Comparison of ENCODE assay signal across 9 mouse cellular contexts in the genomic region with DNA sequence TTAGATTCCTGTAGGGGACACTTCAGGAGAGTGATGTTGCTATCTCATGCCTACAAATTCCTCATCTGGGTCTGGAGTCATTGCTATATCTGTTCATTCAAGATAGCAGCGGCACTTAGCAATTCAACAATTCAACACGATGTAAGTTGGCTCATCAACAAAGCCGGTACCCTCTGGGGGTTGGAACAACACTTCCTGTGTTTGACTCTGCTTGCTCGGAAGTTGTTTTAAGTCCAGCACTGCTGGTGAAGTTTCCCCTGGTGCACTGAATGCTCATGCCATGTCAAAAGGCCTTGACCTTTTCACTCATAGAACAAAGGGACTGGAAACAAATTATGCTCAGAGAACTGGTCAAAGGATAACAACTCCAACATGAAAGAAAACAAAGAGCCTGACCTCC.
A peak's percentile ranks its signal among the peaks of the same experiment; 100 is the strongest.
DNase-seq lines count a peak whose midpoint lies in the region; ATAC-seq and TF ChIP-seq lines count a peak whose summit lies in the region.
"Had no signal": no experiment of that assay in that cellular context is flagged by ENCODE, and none has a peak within 500 bp of the region (broad histone marks: within the 10 kb centered on the region; RNA-seq: fewer than 3 reads in every experiment).

No protein-coding gene starts in this region.

- H3K4me2 ChIP-seq in heart, postnatal 0 days (ENCODE audit: low read depth, low read length) = no peak overlapping the region

- H3K27me3 ChIP-seq in heart, postnatal 0 days (ENCODE audit: control insufficient read depth, insufficient read depth, low read length) = no peaks in the 10 kb centered on the region
- H3K27me3 ChIP-seq in embryonic facial prominence, embryonic 10.5 days (replicated peaks; ENCODE audit: low read depth, poor library complexity, severe bottlenecking) = peaks cover 23% of the 10 kb centered on the region

- peak; percentile 60 for ATAC-seq in heart, postnatal 0 days (ENCODE audit: insufficient read depth, low read depth)
- no peak; the same call in 1 of the 2 replicates for ATAC-seq in frontal cortex, adult (ENCODE audit: low TSS enrichment)

- TF ChIP-seq EP300 in heart, postnatal 0 days (IDR thresholded peaks at IDR 0.05; ENCODE audit: low read depth) = no peak

- no peak overlapping the region for H3K9ac ChIP-seq in heart, postnatal 0 days (replicated peaks; ENCODE audit: low read depth, low read length)
- H3K9ac ChIP-seq: liver, embryonic 14.5 days had no signal

- TF ChIP-seq CTCF in heart, postnatal 0 days (IDR thresholded peaks at IDR 0.05; ENCODE audit: low read depth) = no peak

- peaks cover 12% of the 10 kb centered on the region; the same call in 1 of the 2 replicates for H3K4me1 ChIP-seq in heart, postnatal 0 days (ENCODE audit: control insufficient read depth, insufficient read depth)
- H3K4me1 ChIP-seq in embryonic facial prominence, embryonic 10.5 days = peaks cover 9% of the 10 kb centered on the region

- H3K9me3 ChIP-seq in heart, postnatal 0 days (replicated peaks; ENCODE audit: control insufficient read depth, low read length) = no peaks in the 10 kb centered on the region
- H3K9me3 ChIP-seq in embryonic facial prominence, embryonic 10.5 days = no peaks in the 10 kb centered on the region

- peak; percentile 20 for DNase-seq in heart, postnatal 0 days (ENCODE audit: low spot score)
- DNase-seq in heart, adult 11 months = no peak
- DNase-seq in R1 (ENCODE audit: low read depth, low spot score) = peak; percentile 41
- DNase-seq in embryonic facial prominence, embryonic 10.5 days (ENCODE audit: low spot score) = peak; percentile 23
- DNase-seq in mesoderm, embryonic 11.5 days (ENCODE audit: low read depth, low spot score) = peak; percentile 62
- no peak for DNase-seq in layer of hippocampus, postnatal 25 days (ENCODE audit: extremely low spot score in 1 of 2, low spot score in 1 of 2)
- DNase-seq in gastrocnemius, postnatal 10 days = no peak

- no peaks in the 10 kb centered on the region for H3K36me3 ChIP-seq in heart, postnatal 0 days (replicated peaks; ENCODE audit: control insufficient read depth, insufficient read depth, low read length)
- H3K36me3 ChIP-seq in embryonic facial prominence, embryonic 10.5 days (replicated peaks) = no peaks in the 10 kb centered on the region

- no peak overlapping the region for H3K4me3 ChIP-seq in heart, postnatal 0 days (ENCODE audit: low read depth, low read length)
- no peak overlapping the region for H3K4me3 ChIP-seq in embryonic facial prominence, embryonic 10.5 days

- no peak overlapping the region for H3K27ac ChIP-seq in heart, postnatal 0 days (ENCODE audit: low read depth)
- H3K27ac ChIP-seq in embryonic facial prominence, embryonic 10.5 days (replicated peaks) = no peak overlapping the region
- H3K27ac ChIP-seq: liver, embryonic 14.5 days had no signal

- whole genome bisulfite sequencing in heart, postnatal 0 days = under 1% methylated on average over 4 of the region's 4 CpGs
- WGBS in embryonic facial prominence, embryonic 10.5 days = 11% methylated on average over 4 of the region's 4 CpGs

Comparison
In these comparisons a context has a peak if more than half of its experiments do, and no peak if none do; other contexts are left out.
1. DNase-seq: peak in heart, postnatal 0 days (single experiment), R1 (single experiment), embryonic facial prominence, embryonic 10.5 days (single experiment) and mesoderm, embryonic 11.5 days (single experiment); none in heart, adult 11 months (single experiment), layer of hippocampus, postnatal 25 days (0 of 2) and gastrocnemius, postnatal 10 days (single experiment).